Mouse (Mus musculus) urinary bladder, postnatal 10 days (tissue): Measurements from ENCODE around the gene Ech1.
"Not testable (repeated sequence)": the region's sequence is repeated elsewhere in the genome, so short reads cannot be mapped to it uniquely, and the experiment has no call there.

Source experiments
- DNase-seq: peaks from one replicate; pipeline ENCODE4 v3.0.0; 2022; ENCODE audit warnings: low spot score

The Ech1 gene

DNA sequence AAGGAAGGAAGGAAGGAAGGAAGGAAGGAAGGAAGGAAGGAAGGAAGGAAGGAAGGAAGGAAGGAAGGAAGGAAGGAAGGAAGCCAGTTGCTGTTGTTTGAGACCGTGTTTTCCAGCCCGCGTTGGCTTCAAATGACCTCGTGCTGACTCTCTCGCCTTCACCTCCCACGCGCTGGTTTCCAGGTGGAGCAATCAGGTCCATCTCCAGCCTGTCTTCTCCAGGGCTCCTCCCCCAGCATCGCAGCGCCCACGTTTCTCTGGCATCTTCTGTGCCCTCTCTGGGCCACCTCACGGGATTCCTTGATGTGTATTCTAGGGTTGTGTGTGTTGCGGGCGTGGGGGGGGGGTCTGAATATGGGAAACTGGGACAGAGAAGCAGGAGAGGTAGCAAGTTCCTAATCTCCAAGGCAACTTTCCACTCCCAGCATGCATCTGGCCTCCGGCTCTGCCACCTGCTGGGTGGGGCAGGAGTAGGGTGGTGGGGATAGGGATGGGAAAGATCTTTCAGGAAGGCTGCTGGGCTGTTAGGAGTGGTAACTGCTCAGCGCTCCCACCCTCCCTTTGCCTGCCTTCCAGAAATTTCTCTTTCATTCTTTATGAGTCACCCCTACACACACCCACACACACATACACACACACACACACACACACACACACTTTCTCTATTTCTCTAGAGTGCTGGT, 37.9 kb downstream of the Ech1 start:
- no peak for DNase-seq

DNA sequence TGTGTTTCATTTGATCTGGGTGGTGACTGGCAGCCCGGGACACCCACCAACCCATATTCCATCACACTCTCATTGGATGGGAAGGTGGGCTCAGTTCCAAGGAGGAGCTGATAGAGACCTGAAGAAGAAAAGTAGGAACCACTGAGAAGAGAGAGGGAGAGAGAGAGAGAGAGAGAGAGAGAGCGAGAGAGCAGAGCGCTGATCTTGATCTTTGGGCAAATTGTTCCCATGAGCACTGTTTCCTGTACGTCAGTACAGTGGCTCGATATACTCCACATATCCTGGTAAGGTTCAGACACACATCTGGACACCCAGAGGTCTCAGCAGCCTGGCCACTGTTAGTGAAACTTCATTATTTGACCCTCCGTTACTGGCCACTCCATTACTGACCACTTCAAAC, 38.5 kb downstream of the Ech1 start, which contains the start of gene Lgals7:
Lgals7 (plus strand) TSS at position 314 of the 400 bp plus-strand sequence.
- DNase-seq, result no peak

DNA sequence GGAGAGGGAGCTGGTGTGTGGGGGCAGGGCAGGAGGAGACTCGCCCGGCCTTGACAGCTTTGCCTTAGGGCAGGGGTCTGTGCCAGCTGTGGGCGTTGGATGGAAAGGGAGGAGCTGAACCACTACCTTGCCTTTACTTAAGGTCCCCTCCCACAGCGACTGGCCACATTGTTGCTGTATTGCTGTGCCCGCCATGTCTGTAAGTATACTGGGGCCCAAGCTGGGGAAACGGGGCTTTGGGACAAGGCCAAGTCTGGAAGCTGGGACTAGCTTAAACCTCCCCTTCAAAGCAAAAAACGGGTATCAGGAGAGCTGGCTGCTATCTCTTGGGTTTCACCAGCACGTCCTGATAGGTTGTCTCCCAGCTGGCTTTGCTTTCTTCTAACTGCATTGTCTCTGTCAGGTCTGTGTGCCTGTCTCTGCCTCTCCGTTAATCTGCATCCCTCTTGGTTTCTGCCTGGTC, 39.3 kb downstream of the Ech1 start:
- no peak for DNase-seq

DNA sequence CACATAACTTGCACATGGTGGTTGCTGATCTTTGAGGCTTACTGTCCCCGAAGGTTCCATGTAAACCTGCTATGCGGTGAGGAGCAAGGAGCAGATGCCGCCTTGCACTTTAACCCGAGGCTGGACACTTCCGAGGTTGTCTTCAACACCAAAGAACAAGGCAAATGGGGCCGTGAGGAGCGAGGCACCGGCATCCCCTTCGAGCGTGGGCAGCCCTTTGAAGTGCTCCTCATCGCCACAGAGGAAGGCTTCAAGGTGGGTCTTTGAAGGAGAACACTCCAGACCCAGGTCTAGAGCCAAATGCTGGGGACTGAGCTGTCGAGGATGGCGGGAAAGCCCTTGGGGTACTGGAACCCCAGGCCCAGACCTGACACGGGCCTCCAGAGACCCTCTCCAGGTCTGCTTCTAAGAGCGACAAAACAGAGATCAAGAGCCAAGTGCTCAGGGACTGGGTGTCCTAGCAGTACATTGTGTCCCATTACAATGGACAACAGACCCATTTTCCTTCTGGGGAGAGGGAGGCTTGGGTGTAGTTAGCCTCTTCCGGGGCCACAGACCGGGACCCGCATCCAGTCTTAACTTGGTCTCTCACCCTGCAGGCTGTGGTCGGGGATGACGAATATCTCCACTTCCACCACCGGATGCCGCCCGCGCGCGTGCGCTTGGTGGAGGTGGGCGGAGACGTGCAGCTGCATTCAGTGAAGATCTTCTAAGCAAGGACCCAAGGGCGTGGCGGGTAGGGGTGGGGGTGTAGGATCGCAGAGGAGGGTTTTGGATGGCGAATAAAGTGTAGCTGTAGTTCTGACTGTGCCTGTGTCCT, 40.7 kb downstream of the Ech1 start:
- no peak for DNase-seq

DNA sequence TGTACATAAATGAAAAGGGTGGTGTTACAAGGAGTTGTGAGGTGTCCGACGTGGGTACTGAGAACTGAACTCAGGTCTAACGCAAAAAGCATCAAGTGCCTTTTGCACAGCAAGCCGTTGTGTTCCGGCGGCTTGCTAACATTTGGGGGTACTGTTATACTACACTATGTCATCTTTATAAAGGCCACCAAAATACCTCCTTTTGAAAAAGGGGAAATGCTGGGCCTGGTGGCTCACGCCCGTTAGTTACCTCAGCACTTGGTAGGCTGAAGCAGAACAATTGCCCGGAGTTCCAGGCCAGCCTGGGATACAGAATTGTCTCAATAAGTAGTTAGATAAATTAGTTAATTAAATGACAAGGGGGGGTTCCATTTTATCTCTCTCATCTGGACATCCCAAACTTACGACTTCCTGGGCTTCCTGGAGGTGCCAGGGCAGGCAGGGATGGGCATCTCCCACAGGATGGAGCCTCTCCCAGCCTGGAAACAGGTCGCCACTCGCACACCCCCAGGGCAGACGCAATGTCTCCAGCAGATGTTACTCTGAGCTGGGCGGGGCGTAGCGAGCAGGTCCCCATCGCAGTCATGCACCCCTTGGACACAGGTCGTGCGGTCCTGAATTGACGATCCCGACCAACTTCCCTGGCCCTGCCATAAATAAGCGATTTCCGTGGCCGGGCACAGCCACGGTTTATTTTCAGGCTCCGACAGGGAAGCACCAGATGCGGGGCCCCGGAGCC, 41.9 kb downstream of the Ech1 start:
- no peak for DNase-seq

DNA sequence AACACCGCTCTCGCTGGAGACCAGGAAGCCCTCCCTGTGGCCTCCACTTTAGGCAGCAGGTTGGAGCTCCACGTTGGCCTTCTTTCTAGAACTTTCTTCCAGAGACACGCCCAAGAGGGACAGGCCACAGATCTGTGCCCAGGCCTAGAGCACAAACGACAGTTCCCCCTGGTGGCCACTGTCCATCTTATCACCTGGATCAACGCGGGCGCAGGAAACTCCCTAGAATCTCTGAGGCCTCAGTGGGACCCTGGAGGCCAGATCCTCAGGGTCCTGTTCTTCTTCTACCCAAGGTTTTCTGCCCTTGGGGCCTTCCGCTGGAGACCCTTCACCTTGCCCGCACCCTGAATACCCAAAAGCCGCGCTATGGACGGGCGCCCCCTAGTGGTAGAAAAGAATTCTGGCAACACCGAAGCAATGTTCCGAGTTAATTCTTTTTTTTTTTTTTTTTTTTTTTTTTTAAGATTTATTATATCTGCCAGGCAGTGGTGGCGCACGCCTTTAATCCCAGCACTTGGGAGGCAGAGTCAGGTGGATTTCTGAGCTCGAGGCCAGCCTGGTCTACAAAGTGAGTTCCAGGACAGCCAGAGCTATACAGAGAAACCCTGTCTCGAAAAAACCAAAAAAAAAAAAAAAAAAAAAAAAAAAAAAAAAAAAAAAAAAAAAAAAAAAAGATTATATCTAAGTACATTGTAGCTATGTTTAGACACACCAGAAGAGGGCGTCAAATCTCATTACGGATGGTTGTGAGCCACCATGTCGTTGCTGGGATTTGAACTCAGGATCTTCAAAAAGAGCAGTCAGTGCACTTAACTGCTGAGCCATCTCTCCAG, 42.7 kb downstream of the Ech1 start:
- not testable (repeated sequence) for DNase-seq

GRCm38 (mm10) chr7:28870901-28871664, 46.1 kb downstream of the Ech1 start:
- DNase-seq, result no peak

DNA sequence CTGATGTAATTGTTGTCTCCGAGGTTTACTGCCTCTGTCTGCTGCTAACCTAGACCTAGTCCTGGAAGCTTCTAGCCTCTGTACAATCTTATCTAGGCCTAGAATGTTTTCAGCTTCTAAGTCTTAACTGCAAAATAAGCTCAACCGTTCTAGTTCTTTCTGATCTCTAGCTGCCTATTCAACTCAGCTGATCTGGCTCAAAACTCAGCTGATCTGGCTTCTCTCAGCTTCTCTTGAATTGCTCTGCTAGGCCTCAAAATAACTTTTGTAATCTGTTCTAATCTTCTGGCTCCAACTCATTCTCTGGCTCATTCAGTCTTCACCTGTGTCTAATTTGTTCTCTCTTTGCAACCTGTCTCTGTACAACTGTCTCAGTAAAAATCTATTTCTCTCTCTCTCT, 49.5 kb downstream of the Ech1 start:
- DNase-seq, result no peak

GRCm38 (mm10) chr7:28876099-28876498, 51.1 kb downstream of the Ech1 start:
- no peak for DNase-seq

- DNase-seq, result no peak
These were observed 52.1 kb downstream of the Ech1 start for GRCm38 (mm10) chr7:28877155-28877554.

DNA sequence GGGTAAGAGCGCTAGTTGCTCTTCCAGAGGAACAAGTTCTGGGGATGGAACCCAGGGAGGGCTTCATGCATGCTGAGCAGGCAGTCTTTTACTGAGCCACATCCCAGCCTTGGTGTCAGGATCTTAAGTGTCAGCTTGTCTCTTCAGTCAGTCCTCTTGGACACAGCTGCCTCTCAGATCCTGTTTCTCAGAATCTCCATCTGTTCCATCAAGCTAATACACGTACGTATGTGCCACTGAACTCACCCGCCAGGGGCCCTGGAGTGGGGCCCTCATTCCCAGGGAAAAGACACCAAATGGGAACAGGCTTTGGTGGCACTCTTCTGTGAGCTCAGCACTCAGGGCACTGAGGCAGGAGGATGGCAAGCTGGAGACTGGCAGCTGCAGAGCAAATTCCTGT, 52.8 kb downstream of the Ech1 start:
- DNase-seq, result no peak

DNA sequence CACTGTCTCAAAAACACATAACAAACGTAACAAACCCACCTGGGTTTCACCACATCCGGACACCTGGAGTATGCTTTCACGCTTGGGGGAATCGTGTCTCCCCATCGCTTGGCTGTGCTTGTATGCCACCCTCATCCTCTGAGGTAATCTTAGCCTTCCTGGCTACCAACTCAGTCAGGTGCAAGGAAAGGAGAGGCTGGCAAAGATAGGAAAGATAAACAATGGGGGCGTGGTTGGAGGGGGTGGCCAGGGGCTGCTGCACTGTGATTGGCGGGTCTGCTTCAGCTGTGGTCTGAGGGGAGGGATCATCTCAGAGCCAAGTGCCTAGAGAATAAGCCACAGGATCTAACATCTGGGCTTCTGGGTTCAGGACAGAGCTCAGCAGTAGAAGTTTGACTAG, 54.6 kb downstream of the Ech1 start:
- DNase-seq, result no peak

GRCm38 (mm10) chr7:28880554-28880953, 55.5 kb downstream of the Ech1 start:
- no peak for DNase-seq

- no peak for DNase-seq
These were observed 56.2 kb downstream of the Ech1 start, which contains the start of gene Capn12 for GRCm38 (mm10) chr7:28881199-28881598. Capn12 (plus strand) TSS chr7:28881422.
